Mouse (Mus musculus) C2C12 (cell line): ENCODE data around the gene Pjvk.

Source experiments
- CTCF ChIP-seq: IDR thresholded peaks from one replicate; pipeline ENCODE4 v1.5.1; 2011; ENCODE audit not compliant: control insufficient read depth, insufficient read depth, insufficient read length
- MAX ChIP-seq: IDR thresholded peaks from one replicate; pipeline ENCODE4 v1.6.1; 2011; ENCODE audit warnings: mild to moderate bottlenecking, control low read depth
- MYOD1 ChIP-seq: IDR thresholded peaks from one replicate; pipeline ENCODE4 v1.6.1; 2011; ENCODE audit warnings: low read depth; ENCODE audit not compliant: control insufficient read depth, insufficient read length
- USF1 ChIP-seq: IDR thresholded peaks from one replicate; pipeline ENCODE4 v1.6.1; 2011; ENCODE audit warnings: low read depth, mild to moderate bottlenecking, control low read depth, moderate library complexity

DNA sequence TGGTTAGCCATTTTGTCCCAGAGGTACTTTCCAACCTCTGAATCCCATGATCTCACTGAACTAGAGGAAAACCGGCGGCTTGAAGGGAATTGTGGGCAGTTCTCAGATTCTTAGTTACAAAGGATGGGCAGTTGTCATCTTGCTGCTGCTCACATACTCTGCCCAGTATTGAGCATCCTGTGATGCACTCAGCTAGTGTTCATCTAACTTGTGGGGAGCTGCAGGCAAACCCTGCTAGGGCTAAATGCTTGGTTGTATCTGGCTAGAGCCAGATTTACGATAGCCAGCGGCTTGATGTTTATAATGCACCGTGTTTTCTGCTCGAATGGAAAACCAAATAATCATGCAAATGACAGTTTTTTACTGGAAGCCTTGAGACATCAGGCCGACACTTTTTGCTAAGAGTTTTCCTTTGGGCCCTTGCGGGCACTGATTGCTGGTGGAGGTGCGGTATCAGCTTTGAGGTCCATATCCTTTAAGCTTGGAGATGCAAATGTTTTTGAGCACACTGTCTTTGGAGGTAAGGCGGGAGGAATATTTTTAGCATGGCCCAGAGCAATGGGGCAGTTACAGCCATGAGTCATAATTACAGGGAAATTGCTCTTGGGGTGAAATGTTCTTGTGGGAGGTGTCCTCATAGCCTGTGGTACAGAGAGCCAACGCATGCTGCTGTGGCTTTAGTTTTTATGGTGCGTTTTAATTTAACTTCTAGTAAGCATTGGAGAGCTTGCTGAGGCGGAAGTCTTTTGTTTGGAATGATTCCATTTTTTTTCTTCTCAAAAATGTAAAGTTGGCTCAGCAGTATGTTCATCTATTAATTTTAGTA is 28.3 kb downstream of the Pjvk start:
- no peak for TF ChIP-seq CTCF
- no peak for TF ChIP-seq MYOD1
- peak; percentile 80 for TF ChIP-seq MAX
- no peak for TF ChIP-seq USF1
